Mouse (Mus musculus) thymus, postnatal 0 days (tissue): ENCODE measurements around the gene Gm6121. TPM values are rescaled to one million over a fixed set of nuclear protein-coding genes. Genes with fewer than 3 reads are reported as not detected.
"Not testable (repeated sequence)": the region's sequence is repeated elsewhere in the genome, so short reads cannot be mapped to it uniquely, and the experiment has no call there.

Experiments used
- DNase-seq: peaks from one replicate; pipeline ENCODE4 v3.0.0-alpha.2; 2015; ENCODE audit warnings: low spot score
- polyA plus RNA-seq: library from polyadenylated mRNA; unstranded; fragments of >200 nt; fragmentation: Nextera tagmentation; extraction: Ambion mirVana; gene quantifications from 2 replicates; pipeline ENCODE4 v1.2.1, GENCODE M21; 2015

The Gm6121 gene
- not detected in 2 replicates for polyA plus RNA-seq

DNA sequence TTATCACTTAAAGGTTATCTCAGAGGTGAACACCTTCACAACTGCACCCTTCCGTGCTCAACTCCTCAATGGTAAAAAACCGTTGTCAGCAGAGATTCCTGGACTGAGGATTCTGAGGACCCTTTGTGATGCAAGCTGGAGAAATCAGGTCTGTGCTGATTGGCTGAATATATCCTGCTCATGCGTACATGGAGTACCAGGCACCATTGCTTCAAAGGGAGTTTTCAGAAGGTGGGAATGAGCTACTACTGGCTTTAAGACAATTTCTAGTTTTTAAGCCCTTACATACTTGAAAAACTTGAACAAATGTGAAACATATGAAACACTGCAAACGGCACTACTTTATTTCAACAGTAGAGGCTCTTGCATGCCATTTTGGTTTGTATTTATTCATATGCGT lies at the start of gene Gm6121:
Gm6121 (minus strand) TSS at position 101 of the 400 bp plus-strand sequence.
- DNase-seq, result not testable (repeated sequence)

Other genes starting within 250 kb of the Gm6121 start
- gene Gm14525, start 233.1 kb downstream of the Gm6121 start, polyA plus RNA-seq, result not detected in 2 replicates